Mouse (Mus musculus) olfactory bulb, adult 2 months (tissue): Measurements from ENCODE around the gene Slx4ip.

Source experiments
- CTCF ChIP-seq: fragments of 200-500 bp; IDR thresholded peaks from 2 replicates; pipeline ENCODE4 v1.5.1; 2012; ENCODE audit warnings: low read depth, mild to moderate bottlenecking, low read length, moderate library complexity; ENCODE audit not compliant: insufficient read depth
- POLR2A ChIP-seq: fragments of 200-500 bp; IDR thresholded peaks from 2 replicates; pipeline ENCODE4 v1.6.1; 2012; ENCODE audit warnings: mild to moderate bottlenecking, low read depth, low read length, moderate library complexity; ENCODE audit not compliant: insufficient read depth

DNA sequence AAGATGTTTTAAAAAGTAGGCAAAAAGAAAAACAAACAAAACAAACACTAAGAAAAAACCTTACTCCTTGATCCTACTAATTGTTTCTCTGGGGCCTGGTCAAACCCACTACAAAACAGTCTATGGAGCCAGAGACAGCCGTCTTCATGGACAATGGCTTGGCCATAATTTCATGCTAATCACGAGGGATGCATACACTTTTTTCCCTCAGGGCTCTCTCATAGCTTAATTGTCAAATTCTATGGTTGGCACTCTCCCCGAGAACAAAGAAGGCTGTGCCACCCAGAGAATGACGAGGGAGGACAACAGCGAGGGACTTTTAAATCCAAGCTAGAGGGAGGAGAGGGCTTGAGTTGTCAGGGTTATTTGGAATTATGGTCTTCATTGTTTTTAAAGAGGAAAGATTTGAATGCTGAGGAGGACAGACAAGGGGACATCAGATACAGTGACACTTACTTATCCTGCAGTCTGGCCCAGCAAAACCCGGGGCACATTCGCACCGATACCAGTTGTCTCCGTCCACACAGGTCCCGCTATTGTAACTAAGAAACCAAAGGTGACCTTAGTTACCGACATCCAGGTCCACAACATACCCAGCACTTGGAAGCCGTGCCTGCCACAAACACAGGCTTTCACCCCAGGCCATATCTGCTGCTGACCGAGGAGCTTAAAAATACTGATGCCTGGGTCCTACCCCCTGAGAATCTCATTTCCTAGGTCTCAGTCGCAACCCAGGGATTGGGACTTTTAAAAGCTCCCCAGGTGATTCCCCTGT is 195.8 kb downstream of the Slx4ip start:
- no peak for TF ChIP-seq POLR2A
- TF ChIP-seq CTCF = no peak
